Mouse (Mus musculus) embryonic facial prominence, embryonic 11.5 days (tissue): ENCODE measurements around the gene Cacna1e. TPM values are rescaled to one million over a fixed set of nuclear protein-coding genes. Genes with fewer than 3 reads are reported as not detected.

ENCODE experiments used
- ATAC-seq: fragments of 200-750 bp; cut with Nextera tagmentation; replicated peaks from 2 replicates; pipeline ENCODE4 v1.8.0; 2017; ENCODE audit warnings: low read depth; ENCODE audit not compliant: insufficient number of reproducible peaks, low FRiP score, low TSS enrichment
- DNase-seq: peaks from one replicate; pipeline ENCODE4 v3.0.0-alpha.2; 2015; ENCODE audit warnings: low spot score
- H3K27ac ChIP-seq: fragments of 300-500 bp; sonication (generic); replicated peaks from 2 replicates; pipeline ENCODE4 v1.5.1; 2014; ENCODE audit warnings: mild to moderate bottlenecking, low read depth, low read length, control low read depth
- H3K27me3 ChIP-seq: fragments of 300-500 bp; sonication (generic); 2 replicates; pipeline ENCODE4 v1.6.1; 2014; ENCODE audit warnings: mild to moderate bottlenecking, low read length, moderate library complexity, mixed read lengths; ENCODE audit not compliant: control insufficient read depth, insufficient read depth
- H3K36me3 ChIP-seq: fragments of 300-500 bp; sonication (generic); replicated peaks from 2 replicates; pipeline ENCODE4 v1.6.1; 2014; ENCODE audit warnings: low read depth, mild to moderate bottlenecking, low read length, moderate library complexity, mixed read lengths; ENCODE audit not compliant: control insufficient read depth, insufficient read depth
- H3K4me1 ChIP-seq: fragments of 300-500 bp; sonication (generic); 2 replicates; pipeline ENCODE4 v1.6.1; 2014; ENCODE audit warnings: low read length, mixed read lengths; ENCODE audit not compliant: control insufficient read depth, insufficient read depth
- H3K4me2 ChIP-seq: fragments of 300-500 bp; sonication (generic); 2 replicates; pipeline ENCODE4 v1.6.1; 2014; ENCODE audit warnings: low read depth, mild to moderate bottlenecking, control low read depth, low read length, moderate library complexity
- H3K4me3 ChIP-seq: fragments of 300-500 bp; sonication (generic); 2 replicates; pipeline ENCODE4 v1.5.1; 2014; ENCODE audit warnings: low read depth, low read length, control low read depth
- H3K9ac ChIP-seq: fragments of 300-500 bp; sonication (generic); replicated peaks from 2 replicates; pipeline ENCODE4 v1.6.1; 2014; ENCODE audit warnings: mild to moderate bottlenecking, control low read depth, low read length
- H3K9me3 ChIP-seq: fragments of 300-500 bp; sonication (generic); replicated peaks from 2 replicates; pipeline ENCODE4 v1.6.1; 2016; ENCODE audit warnings: mild to moderate bottlenecking, low read length, inconsistent platforms, mixed read lengths; ENCODE audit not compliant: control insufficient read depth
- WGBS: fragments of 180-500 bp; shearing (Covaris S2); extraction: QIAGEN DNeasy Blood & Tissue Kit; methylation state at CpG from one replicate; pipeline ENCODE4 v1.1.7; 2014; 5-methylcytosine and 5-hydroxymethylcytosine counted together
- polyA plus RNA-seq: library from polyadenylated mRNA; unstranded; fragments of >200 nt; fragmentation: Nextera tagmentation; extraction: Ambion mirVana; gene quantifications from 2 replicates; pipeline ENCODE4 v1.2.1, GENCODE M21; 2014

The Cacna1e gene
- polyA plus RNA-seq, 1 experiment from 2014 or later: 0.74 TPM

- DNase-seq (no peak), ATAC-seq (no peak)
- Histone ChIP-seq H3K4me1 (no peaks in the 10 kb centered on the region), H3K27ac (no peak overlapping the region), H3K36me3 (no peaks in the 10 kb centered on the region), H3K27me3 (no peaks in the 10 kb centered on the region), H3K9ac (no peak overlapping the region), H3K4me3 (no peak overlapping the region), H3K9me3 (no peaks in the 10 kb centered on the region), H3K4me2 (no peak overlapping the region)
- WGBS: 84% methylated on average over 3 of the region's 3 CpGs
Measured at GRCm38 (mm10) chr1:154774468-154774867, 109.8 kb downstream of the Cacna1e start.

GRCm38 (mm10) chr1:154771111-154771510, 113.2 kb downstream of the Cacna1e start:
- H3K27ac ChIP-seq: no peak overlapping the region
- H3K9ac ChIP-seq: no peak overlapping the region
- no peak for DNase-seq
- H3K4me3 ChIP-seq: no peak overlapping the region
- no peaks in the 10 kb centered on the region for H3K9me3 ChIP-seq
- H3K27me3 ChIP-seq: no peaks in the 10 kb centered on the region
- H3K4me1 ChIP-seq: no peaks in the 10 kb centered on the region
- ATAC-seq: no peak
- H3K4me2 ChIP-seq: no peak overlapping the region
- H3K36me3 ChIP-seq: no peaks in the 10 kb centered on the region

- Histone ChIP-seq H3K4me1 (no peaks in the 10 kb centered on the region), H3K36me3 (no peaks in the 10 kb centered on the region), H3K4me2 (no peak overlapping the region), H3K4me3 (no peak overlapping the region), H3K27me3 (no peaks in the 10 kb centered on the region), H3K9me3 (no peaks in the 10 kb centered on the region), H3K9ac (no peak overlapping the region), H3K27ac (no peak overlapping the region)
- ATAC-seq: 0 out of 2 replicates have a peak, but pooled peaks have one; percentile 48
- peak; percentile 60 for DNase-seq
- WGBS: 36% methylated on average over 3 of the region's 3 CpGs
Measured at GRCm38 (mm10) chr1:154770542-154770941, 113.8 kb downstream of the Cacna1e start.

- 79% methylated on average over 4 of the region's 4 CpGs for WGBS
Measured at GRCm38 (mm10) chr1:154763132-154763531, 121.2 kb downstream of the Cacna1e start.

GRCm38 (mm10) chr1:154752081-154752480, 132.2 kb downstream of the Cacna1e start:
- H3K9me3 ChIP-seq: no peaks in the 10 kb centered on the region
- no peaks in the 10 kb centered on the region for H3K4me1 ChIP-seq
- no peak overlapping the region for H3K4me2 ChIP-seq
- no peak overlapping the region for H3K9ac ChIP-seq
- DNase-seq (no peak), ATAC-seq (no peak)
- H3K36me3 ChIP-seq: no peaks in the 10 kb centered on the region
- H3K27me3 ChIP-seq: no peaks in the 10 kb centered on the region
- H3K4me3 ChIP-seq: no peak overlapping the region
- no peak overlapping the region for H3K27ac ChIP-seq
- WGBS: 88% methylated on average over 2 of the region's 2 CpGs

More at GRCm38 (mm10) chr1:154763132-154763531, 121.2 kb downstream of the Cacna1e start:
- H3K9me3 ChIP-seq: no peaks in the 10 kb centered on the region
- no peak overlapping the region for H3K4me2 ChIP-seq
- no peak for ATAC-seq
- no peaks in the 10 kb centered on the region for H3K4me1 ChIP-seq
- no peak overlapping the region for H3K27ac ChIP-seq
- no peak overlapping the region for H3K4me3 ChIP-seq
- DNase-seq: no peak
- H3K27me3 ChIP-seq: no peaks in the 10 kb centered on the region
- H3K9ac ChIP-seq: no peak overlapping the region
- H3K36me3 ChIP-seq: no peaks in the 10 kb centered on the region

GRCm38 (mm10) chr1:154748531-154748930, 135.8 kb downstream of the Cacna1e start:
- no peak overlapping the region for H3K4me2 ChIP-seq
- no peaks in the 10 kb centered on the region for H3K27me3 ChIP-seq
- H3K27ac ChIP-seq: no peak overlapping the region
- no peaks in the 10 kb centered on the region for H3K36me3 ChIP-seq
- no peak for DNase-seq
- no peak overlapping the region for H3K9ac ChIP-seq
- ATAC-seq: no peak
- H3K4me1 ChIP-seq: no peaks in the 10 kb centered on the region
- no peaks in the 10 kb centered on the region for H3K9me3 ChIP-seq
- no peak overlapping the region for H3K4me3 ChIP-seq
- 76% methylated on average over 3 of the region's 3 CpGs for WGBS

- WGBS: 88% methylated on average over 6 of the region's 6 CpGs
Measured at GRCm38 (mm10) chr1:154745241-154745640, 139.1 kb downstream of the Cacna1e start.

GRCm38 (mm10) chr1:154730411-154730961, 153.8 kb downstream of the Cacna1e start:
- Histone ChIP-seq H3K4me3 (no peak overlapping the region), H3K27me3 (peaks cover 25% of the 10 kb centered on the region)

More at GRCm38 (mm10) chr1:154745241-154745640, 139.1 kb downstream of the Cacna1e start:
- Histone ChIP-seq H3K9ac (no peak overlapping the region), H3K27ac (no peak overlapping the region), H3K4me1 (no peaks in the 10 kb centered on the region), H3K9me3 (no peaks in the 10 kb centered on the region), H3K36me3 (no peaks in the 10 kb centered on the region), H3K4me3 (no peak overlapping the region), H3K4me2 (no peak overlapping the region), H3K27me3 (no peaks in the 10 kb centered on the region)
- no peak for DNase-seq
- no peak for ATAC-seq

More at GRCm38 (mm10) chr1:154730411-154730961, 153.8 kb downstream of the Cacna1e start:
- H3K4me2 ChIP-seq: no peak overlapping the region
- H3K27ac ChIP-seq: no peak overlapping the region
- no peaks in the 10 kb centered on the region for H3K36me3 ChIP-seq
- H3K9me3 ChIP-seq: no peaks in the 10 kb centered on the region
- WGBS: 75% methylated on average over 7 of the region's 7 CpGs
- ATAC-seq (no peak), DNase-seq (no peak)
- no peaks in the 10 kb centered on the region for H3K4me1 ChIP-seq
- H3K9ac ChIP-seq: no peak overlapping the region
